Mouse (Mus musculus): ENCODE results near the gene Lad1.

Gene Lad1

DNA sequence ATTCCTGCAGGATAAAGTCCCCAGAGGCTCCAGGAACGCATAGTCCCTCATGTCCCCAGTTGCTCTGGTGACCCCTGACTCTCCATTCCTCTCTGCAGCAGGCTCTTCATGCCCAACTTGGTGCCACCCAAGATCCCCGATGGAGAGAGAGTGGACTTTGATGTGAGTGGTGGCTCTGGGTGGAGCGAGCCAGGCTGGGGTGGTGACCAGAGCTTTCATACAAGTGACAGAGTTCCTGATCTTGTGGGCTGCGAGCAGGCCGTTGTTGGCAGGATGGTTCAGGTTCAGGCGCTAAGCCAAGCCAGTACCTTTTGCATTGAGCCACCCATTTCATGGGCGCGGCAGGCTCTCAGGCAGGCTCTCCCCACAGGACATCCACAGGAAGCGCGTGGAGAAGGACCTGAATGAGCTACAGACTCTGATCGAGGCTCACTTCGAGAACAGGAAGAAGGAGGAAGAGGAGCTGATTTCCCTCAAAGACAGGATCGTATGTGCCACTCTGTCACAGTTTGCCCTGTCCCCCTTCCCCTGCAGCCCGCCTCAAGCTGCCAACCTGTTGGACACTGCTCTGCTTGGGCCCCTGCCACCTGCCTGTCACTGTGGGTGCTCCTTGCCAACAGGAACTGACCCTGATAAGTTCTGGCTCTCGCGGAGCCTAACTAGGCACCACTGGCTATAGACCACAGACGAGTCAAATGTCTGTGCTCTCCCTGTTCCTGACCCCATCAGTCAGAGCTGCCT lies 29.4 kb downstream of the Lad1 start:
- no peak for DNase-seq

DNA sequence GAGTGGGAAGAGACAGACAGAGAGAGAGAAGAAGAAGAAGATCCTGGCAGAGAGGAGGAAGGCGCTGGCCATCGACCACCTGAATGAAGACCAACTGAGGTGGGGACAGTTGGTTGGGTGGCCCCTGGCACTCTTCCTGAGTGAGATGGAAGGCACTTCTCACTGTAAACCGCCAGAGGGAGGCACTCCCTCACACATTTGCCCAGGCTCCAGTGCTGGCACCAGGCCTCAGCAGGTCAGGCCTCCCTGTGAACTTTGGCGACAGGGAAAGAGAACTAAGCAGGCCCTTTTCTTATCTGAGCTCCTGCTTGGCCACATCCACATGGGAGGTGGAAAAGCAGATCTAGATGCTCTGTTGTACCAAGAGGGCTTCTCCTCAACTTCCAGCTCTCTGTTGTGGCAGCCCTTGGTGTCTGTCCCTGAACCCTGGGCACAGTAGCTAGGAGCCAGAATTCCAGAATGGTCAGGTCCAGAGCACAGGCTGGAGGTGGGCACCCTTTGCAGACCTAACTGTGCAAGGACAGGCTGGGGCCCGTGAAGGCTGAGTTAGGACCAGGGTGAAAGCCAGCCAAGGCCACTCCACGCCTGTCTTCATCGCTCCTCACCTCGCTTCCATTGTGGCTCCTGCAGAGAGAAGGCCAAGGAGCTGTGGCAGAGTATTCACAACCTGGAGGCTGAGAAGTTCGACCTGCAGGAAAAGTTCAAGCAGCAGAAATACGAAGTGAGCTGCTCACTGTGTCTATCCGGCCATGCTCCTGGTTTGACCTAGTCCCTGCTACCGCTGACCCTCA lies 32.5 kb downstream of the Lad1 start:
- no peak for DNase-seq

DNA sequence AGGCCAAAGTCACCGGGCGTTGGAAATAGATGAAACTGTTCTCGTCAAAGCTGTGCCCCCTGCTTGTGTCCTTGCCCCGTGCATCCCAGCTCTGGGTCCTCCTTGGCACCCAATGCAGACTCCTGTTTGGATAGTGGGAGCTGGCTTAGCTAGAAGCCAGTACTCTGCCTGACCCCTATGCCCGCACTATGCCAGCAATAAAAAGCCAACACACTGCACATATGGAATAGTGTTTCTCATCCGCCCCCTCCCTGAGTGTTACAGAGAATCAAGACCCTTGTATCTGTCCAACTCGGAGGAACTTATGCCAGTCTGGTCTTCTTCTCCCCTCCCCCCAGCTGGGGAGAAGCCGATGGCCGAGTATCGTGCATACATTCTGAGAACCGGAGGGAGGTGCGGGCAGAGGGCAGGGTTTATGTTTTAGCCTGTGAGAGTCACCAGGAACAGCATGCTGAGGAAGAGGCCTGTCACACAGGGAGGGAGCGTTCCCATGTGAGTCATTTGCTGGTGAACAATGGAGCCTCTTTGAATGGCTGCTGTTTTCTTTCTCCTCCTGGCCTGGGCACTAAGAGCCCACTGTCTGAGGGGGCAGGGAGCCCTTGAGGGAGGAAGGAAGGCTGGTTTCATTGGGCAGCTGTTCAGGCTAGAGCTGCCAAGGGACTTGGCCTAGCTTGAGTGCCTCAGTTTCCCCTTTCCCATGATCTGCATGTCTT lies 33.8 kb downstream of the Lad1 start:
- no peak for DNase-seq

DNA sequence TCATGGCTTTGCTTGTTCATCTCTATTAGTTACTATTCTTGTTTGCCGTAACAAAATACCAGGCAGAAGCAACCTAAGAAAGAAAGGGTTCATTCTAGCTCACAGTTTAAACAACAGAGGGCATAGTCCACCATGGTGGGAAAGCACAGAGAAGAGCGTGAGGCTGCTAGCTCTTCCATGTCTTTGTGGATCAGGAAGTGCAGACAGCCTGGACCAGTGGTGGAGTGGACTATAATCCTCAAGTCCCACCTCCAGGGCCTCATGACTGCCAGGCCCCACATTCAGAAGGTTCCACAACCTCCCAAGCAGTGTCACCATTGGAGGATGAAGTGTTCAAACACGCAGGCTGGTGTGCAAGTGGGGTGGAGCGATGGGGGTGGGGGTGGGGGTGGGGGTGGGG lies 34.8 kb downstream of the Lad1 start:
- no peak for DNase-seq

DNA sequence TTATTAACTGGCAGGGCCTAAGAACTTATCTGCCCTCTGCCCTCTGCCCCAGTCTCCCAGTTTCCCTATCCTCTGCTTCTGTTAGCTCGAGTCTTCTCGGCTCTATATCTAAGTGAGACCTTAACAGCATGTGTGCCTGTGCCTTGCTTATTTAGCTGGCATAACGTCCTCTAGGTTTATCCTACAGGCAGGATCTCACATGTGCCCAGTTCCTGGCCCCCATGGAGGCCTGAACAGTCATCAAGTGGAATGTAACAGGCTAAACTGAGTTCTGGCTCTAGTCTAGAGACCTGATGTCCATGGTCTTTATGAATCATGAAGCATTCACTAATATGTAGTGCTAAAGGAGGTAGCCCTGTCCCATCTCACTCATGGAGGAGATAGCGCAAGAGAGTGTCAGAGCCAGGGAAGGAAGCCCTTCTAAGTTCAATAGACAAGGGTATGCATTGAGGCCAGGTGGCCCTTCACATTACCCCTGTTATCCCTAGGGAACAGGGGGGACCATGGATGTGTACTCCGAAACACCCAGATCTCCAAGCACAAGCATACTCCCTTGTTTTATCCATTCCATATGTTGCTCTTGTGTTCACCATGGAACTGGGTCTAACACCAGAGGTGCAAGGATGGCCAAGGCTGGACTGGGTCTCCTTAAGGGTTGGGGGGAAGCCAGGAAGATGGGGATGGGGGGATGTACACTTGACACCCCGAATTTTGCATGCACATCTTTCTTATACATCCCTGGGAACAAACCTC lies 36.4 kb downstream of the Lad1 start:
- DNase-seq: no peak

DNA sequence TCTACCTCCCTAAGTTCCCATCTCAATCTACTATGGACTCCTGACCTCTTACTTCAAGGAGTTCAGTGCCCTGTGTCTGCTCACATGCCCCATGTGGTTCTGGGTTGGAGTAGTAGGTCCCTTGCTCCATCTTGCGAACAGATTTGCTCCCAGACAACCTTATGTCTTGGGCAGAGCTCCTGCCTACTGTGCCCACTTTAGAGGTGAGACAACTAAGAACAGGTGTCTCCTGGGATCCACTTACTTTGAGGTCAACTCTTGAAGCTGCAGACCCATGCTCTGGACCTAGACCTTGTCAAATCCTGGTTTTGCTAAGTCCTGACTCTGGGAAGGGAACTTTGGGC lies 36.9 kb downstream of the Lad1 start:
- no peak for DNase-seq

DNA sequence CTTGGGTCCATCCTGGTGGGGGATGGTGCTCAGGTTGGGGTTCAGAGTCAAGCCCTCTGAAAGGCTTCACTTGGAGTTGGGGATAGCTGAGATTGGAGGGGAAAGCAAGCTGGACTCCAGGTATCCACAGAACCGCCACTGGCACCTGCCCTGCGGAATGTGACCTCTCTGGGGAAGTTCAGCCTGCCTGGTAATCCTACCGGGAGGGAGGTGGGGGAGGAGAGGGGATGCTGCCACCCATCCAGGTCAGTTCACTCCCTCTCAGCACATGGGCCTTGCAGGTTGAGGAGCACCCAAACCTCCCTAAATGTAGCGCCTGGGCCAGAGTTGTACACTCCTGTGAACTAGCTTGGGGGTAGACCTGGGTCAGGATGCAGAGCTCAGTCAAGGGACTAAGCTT lies 37.7 kb downstream of the Lad1 start:
- no peak for DNase-seq

DNA sequence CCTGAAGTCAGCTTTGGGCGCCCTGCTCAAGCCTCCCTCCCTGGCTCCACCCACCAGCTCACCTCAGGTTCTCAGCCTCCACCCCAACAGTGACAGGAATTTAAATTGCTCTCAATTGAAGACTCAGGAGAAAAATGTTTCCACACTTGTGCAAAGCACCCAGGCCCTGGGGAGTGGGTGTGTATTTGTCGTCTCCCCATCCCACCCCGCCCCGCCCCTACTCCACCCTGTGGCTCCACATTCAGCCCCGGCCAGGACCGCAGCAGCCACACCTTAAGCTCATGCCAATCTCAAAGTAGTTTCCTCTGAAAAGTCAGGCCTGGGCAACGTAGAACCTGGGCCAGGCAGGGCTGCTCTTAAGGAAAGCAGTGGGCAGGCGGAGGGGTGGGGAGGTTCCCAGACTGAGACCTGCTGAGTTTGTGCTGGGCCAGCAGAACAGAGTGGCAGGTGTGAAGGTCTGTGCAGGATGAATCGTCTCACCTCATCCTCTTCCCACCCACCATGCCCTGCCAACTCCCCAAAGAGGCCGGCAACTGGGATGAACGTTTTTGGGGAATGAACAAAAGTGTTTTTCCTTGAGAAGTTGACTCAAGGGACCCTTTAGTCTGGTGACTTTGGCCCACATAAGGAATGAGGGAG lies 38.9 kb downstream of the Lad1 start:
- no peak for DNase-seq

DNA sequence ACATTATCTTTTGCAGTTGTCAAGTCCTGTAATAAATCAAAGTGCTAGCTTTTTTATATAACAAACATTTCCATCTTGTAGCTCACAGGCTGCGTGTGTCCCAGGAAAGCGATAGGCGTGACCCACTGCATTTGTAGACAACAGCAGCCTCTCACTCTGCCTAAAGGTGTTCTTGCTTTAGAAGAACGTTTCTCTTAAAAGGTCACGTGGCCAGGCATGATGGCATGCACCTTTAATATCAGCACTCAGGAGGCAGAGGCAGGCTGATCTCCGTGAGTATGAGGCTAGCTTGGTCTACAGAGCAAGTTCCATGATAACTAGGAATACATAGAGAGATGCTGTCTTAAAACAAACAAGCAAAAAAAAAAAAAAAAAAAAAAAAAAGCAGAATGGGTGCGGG lies 40.1 kb downstream of the Lad1 start:
- no peak for DNase-seq

DNA sequence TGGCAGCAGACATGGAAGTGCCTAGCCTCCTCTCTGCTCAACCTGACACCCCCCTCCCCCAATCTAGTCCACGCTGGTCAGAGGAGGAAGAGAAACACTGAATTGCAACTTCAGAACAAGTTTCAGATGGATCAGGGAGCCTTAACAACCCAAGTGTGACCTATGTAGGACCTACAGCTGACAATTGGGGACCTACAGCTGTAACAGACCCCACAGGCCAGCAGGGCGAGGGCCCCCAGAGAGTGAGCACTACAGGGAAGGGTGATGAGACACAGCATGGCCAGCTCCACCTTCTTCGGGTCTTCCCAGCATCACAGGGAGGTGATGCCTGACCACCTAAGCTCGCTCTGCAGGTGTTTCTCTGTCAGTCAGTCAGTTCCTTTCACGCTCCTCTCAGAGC lies 42.7 kb downstream of the Lad1 start:
- no peak for DNase-seq

DNA sequence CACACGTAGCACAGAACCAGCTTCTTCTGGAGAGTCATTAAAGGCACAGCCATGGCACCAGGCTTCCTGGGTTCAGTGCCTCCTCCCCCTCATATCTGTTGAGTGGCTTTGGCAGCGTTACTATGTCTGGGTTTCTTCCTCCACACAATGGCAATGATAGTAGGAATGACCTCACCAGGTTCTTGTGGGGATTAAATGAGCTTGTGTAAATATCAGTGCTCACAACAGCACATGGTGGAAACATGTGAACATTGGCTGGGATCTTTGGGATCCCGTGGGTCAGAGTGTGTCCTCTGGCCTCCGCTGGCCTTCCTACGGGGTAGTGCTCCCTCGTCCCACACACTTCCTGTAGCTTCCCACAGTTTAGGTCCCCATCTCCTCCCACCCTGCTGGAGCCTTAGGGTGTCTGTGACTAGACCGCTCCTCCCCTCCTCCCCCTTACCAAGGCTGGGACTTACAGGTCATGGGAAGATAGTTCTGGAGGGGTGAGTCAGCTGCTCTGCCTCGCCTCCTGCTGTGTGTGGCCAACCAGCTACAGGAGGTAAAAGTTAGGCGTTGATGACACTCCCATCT lies 43.7 kb downstream of the Lad1 start:
- no peak for DNase-seq

DNA sequence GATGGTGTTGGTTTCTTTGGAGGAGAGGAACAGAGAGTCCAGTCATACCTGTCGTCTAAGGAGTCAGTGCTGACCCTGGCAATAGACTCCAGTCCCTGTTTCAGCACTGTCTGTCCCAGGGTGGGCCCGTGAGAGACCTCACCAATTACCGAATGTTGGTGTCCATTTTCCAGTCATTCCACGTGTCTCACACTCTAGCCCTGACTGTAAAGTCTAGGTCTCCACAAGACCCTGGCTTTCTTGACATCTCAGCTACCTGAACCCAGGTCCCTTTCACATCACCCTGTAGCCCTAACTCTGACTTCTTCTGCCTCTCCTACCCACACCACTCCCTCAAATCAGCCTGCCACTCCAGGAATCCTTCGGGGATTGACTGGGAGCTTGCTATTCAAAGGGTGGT lies 44.2 kb downstream of the Lad1 start:
- no peak for DNase-seq

DNA sequence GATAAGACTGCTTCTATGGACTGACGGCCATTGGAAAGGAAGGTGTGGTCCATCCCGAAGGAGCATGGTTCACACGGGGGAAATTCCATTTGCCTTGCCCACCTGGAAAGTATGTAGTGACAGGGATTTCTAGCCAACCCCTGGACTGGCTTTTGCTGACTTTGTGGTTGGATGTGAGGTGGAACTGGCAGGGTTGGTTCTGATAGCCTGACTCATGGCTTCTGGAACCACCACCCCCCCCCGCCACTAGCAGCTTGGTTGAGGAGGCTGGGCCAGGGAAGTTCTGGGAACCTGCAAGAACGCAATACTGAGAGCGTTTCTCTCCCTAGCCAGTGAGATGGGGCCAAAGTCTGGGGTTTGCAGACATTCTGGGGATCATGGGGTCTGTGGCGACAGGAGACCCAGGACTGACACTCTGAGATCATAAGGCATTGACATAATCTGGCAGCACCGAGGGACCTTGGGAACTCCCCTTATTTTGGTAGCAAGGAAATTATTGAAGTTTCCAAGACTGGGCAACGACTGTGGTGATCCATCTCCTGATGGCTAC lies 45.5 kb downstream of the Lad1 start:
- DNase-seq: no peak

DNA sequence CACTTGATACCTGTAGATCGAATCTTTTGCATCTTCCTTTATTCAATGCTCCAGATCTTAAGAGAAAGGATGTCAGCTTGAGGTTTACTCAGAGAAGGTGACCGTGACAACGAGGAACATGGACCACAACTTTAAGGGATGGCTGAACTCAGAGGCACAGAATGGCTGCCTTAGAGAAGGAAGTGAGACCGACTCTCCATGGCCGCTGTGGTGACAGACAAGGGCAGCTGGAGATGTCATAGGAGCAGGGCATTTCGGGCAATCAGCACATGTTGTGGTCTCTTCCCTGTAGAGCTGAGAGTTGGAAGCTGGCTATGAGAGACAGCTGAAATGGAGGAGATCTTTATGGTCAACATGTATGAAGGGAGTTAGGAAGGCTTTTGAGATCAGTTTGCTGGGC lies 46.4 kb downstream of the Lad1 start:
- no peak for DNase-seq

DNA sequence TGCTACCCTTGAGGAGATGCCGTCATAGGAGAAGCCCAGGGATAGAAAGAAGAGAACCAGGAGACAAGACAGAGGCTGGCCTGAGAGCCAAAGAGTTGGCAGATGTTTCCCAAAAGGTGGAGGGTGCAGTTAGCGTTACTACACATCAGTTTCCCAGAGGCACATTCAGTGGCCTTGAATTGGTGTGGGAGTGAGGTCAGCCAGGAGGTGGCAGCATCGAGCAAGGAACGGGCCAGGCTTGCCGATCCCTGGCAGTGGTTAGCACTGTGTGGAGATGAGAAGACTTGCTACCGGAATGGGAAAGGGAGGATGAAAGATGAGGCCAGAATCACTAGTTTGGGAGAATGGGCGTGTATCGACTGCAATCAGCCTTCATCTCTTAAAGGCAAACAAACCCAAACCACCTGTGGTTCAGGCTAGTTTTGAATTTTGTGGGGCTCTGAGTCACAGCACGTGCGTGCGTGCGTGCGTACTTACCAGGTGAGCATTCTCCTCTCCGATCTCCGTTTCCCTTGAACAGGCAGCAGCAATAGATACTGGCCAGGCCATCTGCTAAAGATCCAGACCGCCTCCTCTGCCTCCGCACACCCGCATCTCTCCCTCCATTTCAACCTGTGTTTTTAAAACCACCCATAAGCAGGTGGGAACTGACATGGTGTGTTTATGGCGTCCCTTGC lies 47.3 kb downstream of the Lad1 start:
- peak; percentile 28 to 64 for DNase-seq

DNA sequence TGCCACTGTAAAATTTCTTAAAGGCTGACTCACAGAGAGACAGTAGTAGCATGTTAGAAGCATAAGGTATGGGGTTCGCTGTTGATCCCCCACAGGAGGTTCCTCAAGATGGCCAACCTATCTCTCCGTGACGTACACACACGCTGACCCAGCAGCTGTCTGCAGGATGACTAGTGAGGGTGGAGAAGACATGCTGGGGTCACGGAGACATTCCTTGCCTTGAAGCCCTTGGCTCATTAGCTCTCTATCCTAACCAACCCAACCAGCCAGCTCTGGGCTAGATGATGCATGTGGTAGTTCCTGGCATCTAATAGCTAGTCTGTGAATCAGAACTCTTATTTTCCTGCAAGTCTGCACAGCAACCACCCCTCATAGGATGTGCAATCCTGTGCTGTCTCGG lies 50.2 kb downstream of the Lad1 start:
- DNase-seq: no peak

DNA sequence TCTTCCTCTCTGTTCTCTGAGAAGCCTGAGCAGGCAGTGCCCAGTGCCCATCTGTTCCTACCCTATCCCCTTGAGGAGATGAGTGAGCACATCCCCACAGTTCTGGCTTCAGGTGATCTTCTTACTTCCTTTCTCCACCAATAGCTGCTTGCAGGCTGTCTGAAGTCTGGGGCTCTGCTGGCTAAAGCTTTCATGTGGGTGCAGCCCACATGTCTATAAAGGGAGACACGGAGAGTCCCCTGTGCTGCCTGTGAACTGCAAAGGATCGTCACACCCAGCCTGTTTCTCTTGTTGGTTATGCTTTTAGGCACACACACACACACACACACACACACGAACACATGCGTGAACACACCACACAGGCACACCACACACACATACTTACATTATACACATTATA lies 54.6 kb downstream of the Lad1 start:
- DNase-seq: no peak

DNA sequence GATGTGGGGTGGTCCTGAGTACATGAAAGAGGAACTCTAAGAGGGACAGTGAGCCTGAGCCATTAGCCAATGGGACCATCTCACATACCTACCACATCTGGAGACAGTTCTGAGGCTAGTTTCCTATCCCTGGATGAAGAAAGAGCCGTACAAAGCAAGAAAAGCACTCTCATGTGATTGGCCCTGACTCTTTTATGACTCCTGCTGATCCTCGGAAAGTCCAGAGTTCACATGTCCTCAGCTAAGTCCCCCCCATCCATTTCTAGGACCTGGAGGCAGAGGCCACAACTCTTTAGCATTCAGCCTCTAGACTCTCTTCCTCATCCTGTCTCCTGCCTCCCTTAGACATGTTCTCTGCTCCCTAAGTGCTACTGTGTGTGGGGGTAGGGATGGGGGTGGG lies 58.9 kb downstream of the Lad1 start:
- DNase-seq: no peak

DNA sequence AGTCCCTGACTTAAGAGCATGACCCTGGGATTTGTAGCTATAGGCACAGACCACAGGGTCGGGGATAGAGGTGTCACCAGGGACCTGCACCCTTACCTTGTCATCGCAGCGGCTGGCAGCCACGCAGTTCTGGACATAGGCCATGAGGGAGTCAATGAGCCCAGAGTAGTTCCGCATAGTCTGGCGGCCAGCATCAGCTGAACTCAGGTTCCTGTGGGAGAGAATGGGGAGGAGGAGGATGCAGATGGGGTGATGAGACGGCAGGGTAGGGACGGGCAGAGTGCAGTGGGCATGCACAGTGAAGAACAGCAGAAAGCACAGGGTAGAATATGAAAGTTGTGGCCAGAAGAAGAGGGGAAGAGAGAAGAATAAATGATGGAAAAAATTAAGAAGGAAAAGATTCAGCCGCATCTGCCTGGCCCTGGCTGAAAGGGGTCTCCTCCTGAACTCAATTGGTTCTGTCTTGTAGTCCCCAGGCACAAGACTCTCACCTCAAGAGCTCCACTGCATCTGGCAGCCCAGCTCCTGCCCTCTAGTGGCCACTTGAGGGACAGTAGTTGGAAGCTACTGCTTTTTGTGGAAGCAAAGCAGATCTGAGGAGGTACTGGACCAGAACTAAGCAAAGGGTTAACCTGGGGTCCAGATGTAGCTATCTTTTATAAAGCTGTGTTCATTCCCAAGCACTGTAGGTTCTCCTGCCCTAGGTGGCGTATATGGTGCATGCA lies 64.1 kb downstream of the Lad1 start:
- DNase-seq: peak in 1 of 2 experiments; percentile 40
